Mouse (Mus musculus) MN1 (cell line): Measurements from ENCODE around the gene Mtor.

Experiments
- DNase-seq: peaks from one replicate; pipeline ENCODE4 v3.0.0-alpha.2; 2016; ENCODE audit warnings: low spot score

Gene Mtor

DNA sequence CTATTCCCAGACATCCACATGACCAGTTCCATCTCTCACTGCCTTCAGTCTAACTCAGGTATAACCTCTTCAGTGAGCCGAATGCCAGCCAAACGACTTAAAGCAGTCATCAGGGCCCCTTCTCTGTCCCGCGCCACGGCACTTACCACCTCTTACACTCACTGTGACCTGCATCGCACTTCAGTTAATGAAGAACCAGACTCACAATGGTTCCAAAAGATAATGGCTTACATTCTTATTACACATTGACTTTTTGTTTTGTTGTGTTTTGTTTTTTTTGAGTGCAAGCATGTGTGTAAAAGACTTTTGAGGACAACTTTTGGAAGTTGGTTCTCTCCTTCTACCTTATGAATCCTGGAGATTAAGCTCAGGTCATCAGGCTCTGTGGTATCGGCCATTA lies 5.8 kb upstream of the Mtor start:
- no peak for DNase-seq

GRCm38 (mm10) chr4:148444250-148444967 lies 4.0 kb upstream of the Mtor start, which contains the start of gene Ubiad1:
Ubiad1 (minus strand) TSS chr4:148444771.
- DNase-seq: peak; percentile 86

GRCm38 (mm10) chr4:148448853-148449245 lies 438 bp downstream of the Mtor start:
- peak; percentile 49 for DNase-seq

- no peak for DNase-seq
Measured at GRCm38 (mm10) chr4:148453707-148454106, 5.3 kb downstream of the Mtor start.

- DNase-seq: no peak
Measured at GRCm38 (mm10) chr4:148455477-148456025, 7.1 kb downstream of the Mtor start.

GRCm38 (mm10) chr4:148460656-148461284 lies 12.4 kb downstream of the Mtor start:
- DNase-seq: no peak

- DNase-seq: peak; percentile 29
Measured at GRCm38 (mm10) chr4:148461772-148462171, 13.4 kb downstream of the Mtor start.

GRCm38 (mm10) chr4:148462717-148463116 lies 14.3 kb downstream of the Mtor start:
- no peak for DNase-seq

GRCm38 (mm10) chr4:148463208-148463960 lies 15.0 kb downstream of the Mtor start:
- DNase-seq: peak; percentile 64

DNA sequence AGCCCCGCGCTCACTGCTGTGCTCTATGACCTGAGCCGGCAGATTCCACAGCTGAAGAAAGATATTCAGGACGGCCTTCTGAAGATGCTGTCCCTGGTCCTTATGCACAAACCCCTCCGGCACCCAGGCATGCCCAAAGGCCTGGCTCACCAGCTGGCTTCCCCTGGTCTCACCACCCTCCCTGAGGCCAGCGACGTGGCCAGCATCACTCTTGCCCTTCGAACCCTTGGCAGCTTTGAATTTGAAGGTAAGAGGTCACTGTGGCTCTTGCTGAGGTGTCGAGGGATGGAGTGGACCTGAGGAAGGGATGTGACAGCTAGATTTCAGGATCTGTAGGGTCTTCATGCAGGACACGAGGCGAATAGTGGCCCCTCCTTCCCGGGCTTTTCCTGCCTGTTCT lies 15.9 kb downstream of the Mtor start:
- no peak for DNase-seq

DNA sequence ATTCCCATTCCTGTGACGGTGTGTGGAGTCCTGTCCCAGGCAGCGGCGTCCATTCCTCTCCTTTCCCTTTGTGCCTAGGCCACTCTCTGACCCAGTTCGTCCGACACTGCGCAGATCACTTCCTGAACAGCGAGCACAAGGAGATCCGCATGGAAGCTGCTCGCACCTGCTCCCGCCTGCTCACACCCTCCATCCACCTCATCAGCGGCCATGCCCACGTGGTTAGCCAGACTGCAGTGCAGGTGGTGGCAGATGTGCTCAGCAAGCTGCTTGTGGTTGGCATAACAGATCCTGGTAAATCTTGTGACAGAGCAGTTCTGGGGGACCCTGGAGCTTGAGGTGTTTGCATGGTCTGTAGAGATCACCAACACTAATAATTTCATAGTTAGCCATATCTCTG lies 16.5 kb downstream of the Mtor start:
- no peak for DNase-seq

DNA sequence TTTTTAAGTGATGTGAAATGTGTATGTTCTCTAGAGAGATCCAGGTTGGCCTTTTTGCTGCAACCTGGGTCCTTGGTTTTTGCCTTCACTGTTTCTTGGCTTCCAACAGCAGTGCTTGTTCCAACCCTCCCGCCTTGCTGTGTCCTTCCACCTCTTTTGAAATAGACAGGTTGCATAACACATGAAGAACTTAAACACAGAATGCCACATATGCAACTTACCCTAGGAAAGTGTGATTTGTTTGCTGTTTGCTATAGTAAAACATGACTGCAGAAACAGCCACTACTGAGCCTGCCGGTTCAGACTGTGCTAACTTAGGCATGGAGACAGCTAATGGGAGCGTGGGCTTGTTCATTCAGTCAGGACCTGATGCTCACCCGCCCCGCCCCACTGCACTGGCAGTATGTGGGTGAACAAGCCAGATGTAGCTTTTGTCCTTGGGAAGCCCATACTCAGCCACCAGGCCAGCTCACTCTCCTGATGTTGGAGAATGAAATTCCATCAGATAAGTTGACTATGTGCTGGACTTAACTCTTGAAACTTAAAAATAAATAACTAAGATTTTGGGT lies 18.2 kb downstream of the Mtor start:
- no peak for DNase-seq

- no peak for DNase-seq
Measured at GRCm38 (mm10) chr4:148468396-148468795, 20.0 kb downstream of the Mtor start.

GRCm38 (mm10) chr4:148469487-148470252 lies 21.3 kb downstream of the Mtor start:
- no peak for DNase-seq

- no peak for DNase-seq
Measured at GRCm38 (mm10) chr4:148471363-148471806, 23.0 kb downstream of the Mtor start.

GRCm38 (mm10) chr4:148472436-148473174 lies 24.2 kb downstream of the Mtor start:
- DNase-seq: no peak

- no peak for DNase-seq
Measured at GRCm38 (mm10) chr4:148473496-148473895, 25.1 kb downstream of the Mtor start.

- DNase-seq: no peak
Measured at GRCm38 (mm10) chr4:148480245-148480644, 31.8 kb downstream of the Mtor start.

- no peak for DNase-seq
Measured at GRCm38 (mm10) chr4:148481557-148482168, 33.3 kb downstream of the Mtor start.

DNA sequence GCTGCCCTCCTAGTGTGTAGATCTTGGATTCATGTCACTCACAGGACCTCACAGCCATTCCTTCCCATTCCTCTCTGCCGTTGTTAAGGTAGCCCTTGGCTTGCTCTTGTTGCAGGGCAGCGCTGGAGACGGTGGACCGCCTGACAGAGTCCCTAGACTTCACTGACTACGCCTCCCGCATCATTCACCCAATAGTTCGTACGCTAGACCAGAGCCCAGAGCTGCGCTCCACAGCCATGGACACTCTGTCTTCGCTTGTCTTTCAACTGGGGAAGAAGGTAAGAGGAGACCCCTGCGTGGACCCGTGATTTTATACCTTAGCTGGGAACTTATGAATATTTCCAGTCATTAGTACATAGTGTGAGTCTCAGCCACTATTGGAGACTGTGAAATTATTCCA lies 36.1 kb downstream of the Mtor start:
- DNase-seq: no peak
